Mouse (Mus musculus) brain, embryonic 14.5 days (tissue): ENCODE measurements around the gene Atp6v1g1.

Experiments
- CTCF ChIP-seq: fragments of 200-500 bp; IDR thresholded peaks from 2 replicates; pipeline ENCODE4 v1.5.1; 2012; ENCODE audit warnings: inconsistent platforms, mild to moderate bottlenecking, moderate library complexity, borderline replicate concordance; ENCODE audit not compliant: insufficient read depth, insufficient read length; ENCODE audit errors: extremely low read depth
- POLR2A ChIP-seq: fragments of 200-500 bp; IDR thresholded peaks from 2 replicates; pipeline ENCODE4 v1.6.1; 2012; ENCODE audit warnings: mild to moderate bottlenecking, inconsistent platforms, borderline replicate concordance; ENCODE audit not compliant: poor library complexity, insufficient read depth, insufficient read length, severe bottlenecking; ENCODE audit errors: extremely low read depth

DNA sequence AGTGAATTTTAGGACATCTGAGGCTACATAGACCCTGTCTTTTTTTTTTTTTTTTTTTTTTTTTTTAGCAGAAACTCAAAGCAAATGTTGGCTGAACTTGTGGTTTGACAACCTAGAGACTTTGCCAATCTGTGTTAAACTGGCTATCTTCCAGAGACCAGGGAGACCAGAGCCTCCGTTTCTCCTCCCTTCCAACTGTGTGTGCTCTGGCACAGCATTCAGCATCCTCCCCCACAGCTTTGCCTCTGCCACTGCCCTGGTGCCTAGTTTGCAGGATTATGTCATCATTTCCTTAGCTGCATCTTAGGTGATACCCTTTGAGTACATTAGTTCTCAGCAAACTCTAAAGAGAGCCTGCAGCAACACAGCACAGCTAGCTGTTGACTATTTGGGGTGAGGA lies 3.2 kb downstream of the Atp6v1g1 start:
- TF ChIP-seq CTCF (no peak), POLR2A (no peak)
